Mouse (Mus musculus) frontal cortex, postnatal 25 days (tissue): Measurements from ENCODE around the gene Acsm1.
"Not testable (repeated sequence)": the region's sequence is repeated elsewhere in the genome, so short reads cannot be mapped to it uniquely, and the experiment has no call there.

Source experiments
- DNase-seq, 2 experiments: peaks; one replicate each; pipeline ENCODE4 v3.0.0; 2022; ENCODE audit warnings: low spot score in 2 of 2

Acsm1 gene

DNA sequence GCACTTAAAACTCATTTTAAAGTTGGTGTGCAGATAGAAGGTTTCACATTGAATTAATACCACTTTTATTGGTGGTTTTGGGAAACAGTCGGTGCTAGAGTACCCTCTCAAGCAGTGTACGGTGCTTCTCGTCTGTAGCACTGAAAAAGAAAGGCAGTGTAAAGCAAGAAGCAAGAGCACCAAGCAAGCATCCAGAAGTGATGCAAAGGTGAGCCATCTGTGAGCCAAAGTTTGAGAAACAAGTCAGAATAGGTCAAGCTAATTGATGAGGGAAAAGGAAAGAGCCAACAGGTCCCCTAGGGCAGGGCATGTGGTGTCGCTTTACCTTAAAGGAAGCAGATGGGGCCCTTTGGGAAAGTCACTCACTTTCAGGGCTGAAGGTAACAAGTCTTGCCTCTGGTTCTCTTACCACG is at the start of gene Acsm1:
Acsm1 (plus strand) TSS at position 363 of the 413 bp plus-strand sequence.
- no peak for DNase-seq

DNA sequence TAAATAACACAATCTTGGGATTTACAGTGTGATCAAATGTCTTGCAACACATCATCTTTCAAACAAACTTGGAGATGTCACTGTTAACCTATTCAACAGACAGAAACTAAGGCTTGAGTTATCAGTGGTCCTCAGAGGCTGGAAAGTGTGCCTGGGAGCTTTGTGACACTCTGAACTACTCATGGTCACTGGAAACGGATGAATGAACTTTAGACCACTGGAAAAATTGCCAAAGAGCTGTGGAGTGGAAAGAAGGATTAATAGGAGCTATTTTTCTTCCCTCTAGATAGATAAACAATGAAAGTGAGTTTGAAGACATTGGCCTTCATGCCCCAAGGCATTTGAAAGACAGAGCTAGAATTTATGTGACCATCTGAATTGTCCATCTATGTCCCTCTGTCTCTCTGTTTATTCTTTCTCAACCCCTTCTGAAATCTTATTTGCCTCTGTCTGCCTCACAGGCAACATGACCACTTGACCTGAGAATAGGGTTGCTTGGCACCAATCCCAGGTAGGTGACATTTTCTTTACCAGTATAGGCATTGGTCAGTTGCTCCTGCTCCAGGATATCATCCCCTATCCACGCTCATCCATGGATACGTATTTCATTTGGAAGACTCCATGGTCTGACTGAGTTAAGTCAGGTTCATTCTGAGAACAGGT is 46.9 kb upstream of the Acsm1 start:
- no peak for DNase-seq

DNA sequence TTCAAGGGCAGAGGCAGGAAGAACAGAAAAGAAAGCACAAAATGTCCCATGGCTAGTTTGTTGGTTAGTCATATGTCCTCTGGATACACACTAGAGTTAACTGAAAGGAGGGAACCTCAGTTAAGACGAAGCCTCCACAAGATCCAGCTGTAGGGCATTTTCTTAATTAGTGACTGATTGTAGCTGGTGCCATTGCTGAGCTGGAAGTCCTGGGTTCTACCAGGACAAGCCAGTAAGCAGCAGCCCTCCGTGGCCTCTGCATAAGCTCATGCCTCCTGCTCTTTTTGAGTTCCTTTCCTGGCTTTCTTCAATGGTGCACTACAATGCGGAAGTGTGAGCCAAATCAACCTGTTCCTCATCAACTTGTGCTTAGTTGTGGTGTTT is 46.4 kb upstream of the Acsm1 start:
- no peak for DNase-seq

DNA sequence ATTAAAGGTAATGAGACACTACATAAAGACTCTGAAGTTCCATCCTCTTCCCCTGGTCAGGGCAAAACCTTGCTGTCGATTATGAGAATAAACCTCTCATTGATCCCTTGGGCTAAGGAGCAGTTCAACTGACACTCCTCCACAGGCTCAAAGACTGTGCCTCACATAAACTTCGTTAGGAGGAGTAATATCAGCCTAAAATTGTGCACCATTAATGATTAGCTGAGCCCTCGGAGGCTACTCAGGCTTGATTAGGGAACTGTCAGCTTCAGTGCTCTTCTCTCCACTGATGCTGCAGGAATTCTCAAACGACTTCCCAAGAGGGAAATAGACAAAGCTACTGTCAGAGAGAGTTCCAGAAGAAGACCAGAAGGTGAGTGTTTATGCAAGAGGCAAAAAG is 45.4 kb upstream of the Acsm1 start:
- DNase-seq = no peak

DNA sequence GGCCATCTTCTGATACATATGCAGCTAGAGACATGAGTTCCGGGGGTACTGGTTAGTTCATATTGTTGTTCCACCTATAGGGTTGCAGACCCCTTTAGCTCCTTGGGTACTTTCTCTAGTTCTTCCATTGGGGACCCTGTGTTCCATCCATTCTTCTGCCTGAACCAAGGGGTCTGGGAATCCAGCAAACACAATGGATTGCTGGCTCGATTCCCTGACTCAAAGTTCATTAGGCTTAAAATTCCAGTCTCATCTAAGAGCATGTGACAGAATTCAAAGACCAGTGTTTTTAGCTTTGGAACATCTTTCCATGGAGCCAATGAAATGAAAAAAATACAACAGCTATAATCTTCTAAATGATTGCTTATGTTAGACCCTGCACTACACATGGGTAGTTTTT is 44.4 kb upstream of the Acsm1 start:
- not testable (repeated sequence) for DNase-seq

DNA sequence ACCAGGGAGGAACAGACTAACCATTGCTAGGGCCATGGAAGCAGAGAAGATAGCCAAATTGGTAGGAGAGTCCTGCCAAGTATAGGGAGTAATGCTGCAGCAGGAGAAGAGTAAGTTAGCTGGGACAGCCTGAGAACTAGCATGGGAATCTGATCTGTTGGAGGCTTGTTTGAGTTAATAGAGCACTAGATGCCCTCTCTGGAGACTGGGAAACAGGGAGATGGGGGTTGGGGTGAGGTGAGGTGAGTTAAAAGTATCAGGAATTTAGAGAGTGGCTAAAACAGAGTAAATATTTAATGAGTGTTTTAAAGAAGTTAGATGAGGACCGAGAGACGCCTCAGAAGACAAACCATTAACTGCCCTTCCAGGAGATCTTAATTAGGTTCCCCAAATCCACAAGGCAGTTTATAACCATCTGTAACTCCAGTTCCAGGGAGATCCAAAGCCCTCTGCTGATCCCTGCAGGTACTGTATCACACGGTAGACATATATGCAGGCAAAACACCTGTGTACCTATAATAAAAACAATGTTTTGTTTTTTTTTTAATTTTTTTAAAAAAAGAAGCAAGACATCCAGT is 12.2 kb upstream of the Acsm1 start:
- no peak for DNase-seq

DNA sequence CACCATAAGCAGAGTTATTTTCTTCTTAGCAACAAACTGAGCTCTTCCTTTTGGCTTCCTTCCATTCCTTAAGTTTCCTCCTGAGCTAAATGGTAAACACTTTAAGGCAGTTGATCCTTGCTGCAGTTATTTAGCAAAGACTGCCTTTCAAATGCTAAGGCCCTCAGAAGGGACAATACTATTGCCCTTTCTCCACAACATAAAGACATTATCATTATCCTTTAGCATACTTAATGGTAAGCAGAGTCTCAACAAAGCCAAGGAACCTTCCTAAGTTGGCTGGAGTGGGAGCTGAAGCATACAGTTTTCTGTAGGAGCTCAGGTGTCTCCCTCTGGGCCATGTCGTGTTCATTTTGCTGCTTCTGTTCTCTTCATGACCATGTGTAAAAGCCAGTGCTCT is 11.5 kb upstream of the Acsm1 start:
- no peak for DNase-seq

DNA sequence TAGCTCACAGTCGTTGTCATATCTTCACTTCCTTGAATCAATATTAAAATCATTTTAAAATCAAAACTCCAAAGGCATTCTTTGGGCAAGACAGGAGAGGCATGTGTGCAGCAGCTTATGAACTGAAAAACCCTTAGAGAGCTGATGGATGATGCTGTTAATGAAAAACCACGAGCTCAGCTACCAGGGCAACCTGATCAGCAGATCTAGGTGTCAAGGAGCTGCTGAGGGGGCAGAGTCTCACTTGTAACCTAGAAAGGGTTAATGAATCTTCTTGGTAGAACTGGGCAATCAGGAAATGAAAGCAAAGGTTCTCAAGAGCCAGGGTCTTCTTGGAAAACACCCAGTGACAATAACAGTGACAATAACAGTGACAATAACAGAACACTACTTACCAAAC is 10.3 kb upstream of the Acsm1 start:
- DNase-seq = no peak

DNA sequence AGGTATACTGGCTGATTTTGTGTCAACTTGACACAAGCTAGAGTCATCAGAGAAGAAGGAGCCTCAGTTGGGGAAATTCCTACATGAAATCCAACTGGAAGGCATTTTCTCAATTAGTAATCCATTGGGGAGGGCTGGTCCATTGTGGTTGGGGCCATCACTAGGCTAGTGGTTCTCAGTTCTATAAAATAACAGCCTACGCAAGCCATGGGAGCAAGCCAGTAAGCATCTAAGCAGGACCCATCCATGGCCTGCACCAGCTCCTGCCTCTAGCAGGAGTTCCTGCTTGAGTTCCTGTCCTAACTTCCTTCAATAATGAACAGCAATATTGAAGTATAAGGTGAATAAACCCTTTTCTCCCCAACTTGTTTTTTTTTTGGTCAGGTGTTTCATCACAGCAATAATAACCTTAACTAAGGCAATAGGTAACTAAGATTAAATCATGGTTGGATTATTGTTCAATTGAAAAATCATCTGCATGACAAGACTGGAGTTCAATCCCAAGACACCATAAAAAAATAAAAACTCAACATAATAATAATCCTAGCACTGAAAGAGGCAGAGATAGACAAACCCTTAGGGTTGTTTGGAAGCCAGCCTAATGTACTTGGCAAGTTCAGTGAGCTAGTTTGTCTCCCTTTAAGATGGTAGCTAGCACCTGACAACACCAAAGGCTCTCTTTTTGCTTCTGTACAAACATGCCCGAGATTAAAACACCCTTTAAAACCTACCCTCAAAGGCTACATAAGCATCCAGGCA is 5.5 kb upstream of the Acsm1 start:
- no peak for DNase-seq

DNA sequence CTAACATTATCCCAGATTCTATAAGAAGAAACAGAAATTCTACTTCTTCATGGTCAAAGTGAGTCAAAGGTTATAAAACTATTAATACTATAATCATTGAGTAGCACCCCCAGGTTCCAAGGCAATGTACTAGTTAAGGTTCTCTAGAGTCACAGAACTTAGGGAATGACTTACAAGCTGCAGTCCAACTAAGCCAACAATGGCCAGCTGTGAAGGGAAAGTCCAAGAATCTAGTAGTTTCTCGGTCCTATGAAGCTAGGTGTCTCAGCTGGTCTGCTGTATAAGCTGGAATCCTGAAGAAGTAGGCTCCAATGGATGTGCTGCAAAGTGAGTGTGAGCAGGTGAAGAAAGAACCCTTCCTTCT is 4.9 kb upstream of the Acsm1 start:
- DNase-seq = no peak

DNA sequence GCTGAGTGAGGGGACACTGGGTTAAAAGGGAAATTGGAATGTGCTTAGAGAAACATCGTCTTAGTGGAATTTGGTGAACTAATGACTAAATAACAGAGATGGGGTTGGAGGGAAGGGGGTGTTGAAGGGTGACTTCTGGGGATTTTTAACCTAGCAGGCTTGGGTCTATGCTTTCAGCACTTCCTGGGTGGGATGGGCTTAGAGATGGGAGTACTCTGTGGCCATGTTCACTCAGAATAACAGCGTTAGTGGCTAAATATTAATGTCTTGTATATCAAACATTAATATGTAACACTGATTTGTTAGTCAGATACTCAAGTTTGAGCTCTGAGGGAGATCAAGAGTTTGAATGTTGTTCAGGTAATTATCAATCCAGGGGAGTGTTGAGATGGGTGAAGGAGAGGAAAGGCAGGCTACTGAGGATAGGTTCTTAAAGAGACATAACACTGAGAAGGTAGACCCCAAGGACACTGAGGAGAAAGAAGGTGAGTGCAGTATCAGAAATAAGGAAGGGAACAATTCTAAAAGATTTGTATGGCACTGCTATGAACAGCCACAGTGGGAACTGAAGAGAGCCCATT is 1.8 kb upstream of the Acsm1 start:
- DNase-seq = no peak

DNA sequence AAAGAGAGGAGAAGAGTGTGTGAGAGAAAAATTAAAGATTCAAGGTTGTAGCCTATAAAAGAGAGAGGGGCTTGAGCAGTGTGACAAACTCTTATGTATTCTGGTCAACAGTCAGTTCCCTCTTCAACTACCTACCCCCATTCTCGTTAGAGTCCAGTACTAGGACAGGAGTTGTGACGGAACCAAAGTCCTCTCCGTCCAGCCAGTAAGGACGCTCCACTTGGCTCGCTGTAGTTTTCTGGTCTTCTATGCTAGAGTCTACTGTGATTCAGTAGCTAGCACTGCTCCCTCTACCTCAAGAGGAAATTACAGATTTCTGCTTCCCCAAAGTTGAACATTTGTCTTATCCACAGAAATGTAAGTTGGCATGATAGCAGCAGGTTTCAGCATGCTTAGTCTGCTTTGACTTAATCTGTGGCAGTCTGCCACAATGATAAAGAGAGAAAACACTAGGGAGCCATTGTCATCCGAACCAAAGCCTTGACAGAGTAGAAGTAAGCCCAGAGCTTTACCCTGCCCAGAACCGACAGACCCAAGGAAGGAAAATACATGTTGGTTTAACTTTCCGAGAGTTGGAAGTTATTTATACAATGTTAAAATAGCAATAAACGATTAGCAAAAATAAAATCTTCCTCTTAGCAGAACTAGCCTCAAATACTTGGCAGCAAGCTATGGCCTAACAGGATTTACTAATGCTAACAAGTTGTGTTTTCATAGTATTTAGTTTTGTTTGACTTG is 731 bp upstream of the Acsm1 start:
- no peak for DNase-seq

DNA sequence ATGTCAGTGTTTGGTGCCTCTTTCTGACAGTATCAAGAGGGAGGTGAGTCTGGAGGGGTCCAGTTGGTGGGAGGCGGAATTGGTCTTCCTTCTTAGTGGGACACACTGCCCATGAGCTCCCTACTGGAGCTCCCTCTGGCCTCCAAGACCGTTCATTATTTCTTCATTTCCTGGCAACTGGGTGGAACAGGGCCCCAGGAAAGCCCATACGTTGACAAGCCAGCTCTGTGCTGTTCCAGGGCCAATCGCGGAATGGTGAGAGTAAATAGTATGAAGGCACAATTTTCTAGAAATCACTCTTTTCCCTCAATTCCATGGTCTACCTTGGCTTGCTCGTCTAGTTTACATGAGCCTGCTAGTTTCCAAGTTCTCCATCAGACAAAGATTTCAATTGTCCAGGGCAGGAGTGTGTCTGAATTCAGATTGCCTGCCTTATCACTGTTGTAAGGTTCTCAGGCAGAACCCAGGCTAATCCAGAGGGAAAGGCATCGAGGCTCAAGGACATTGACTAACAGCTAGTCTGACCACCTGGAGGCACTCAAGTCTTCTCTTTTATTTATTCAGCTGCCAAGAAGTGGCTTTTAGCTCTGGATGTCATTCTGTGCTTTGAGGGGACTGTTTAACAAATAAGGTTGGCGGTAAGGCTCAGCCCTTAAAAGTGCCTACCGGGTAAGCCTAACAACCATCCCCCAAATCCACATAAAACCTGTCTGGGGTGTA is 1.1 kb downstream of the Acsm1 start:
- no peak for DNase-seq

DNA sequence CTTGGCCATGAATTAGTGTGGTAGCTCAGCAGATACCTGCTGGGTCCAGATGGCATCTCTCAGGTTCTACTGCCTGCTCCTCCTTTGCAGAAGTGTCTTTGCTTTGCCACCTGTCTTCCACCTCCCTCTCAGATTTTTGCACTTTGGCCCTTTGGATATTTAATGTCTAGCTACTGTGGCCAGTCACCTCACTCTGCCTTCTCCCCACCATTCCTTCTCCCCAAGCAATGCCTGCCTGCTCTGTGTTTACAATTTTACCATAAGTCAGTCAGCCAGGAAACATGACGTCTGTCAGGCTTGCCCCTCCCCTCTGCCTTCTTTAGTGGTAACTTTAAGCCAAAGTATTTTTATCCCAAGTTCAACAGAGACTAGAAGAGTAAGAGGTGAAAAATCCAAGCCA is 9.7 kb downstream of the Acsm1 start:
- no peak for DNase-seq

DNA sequence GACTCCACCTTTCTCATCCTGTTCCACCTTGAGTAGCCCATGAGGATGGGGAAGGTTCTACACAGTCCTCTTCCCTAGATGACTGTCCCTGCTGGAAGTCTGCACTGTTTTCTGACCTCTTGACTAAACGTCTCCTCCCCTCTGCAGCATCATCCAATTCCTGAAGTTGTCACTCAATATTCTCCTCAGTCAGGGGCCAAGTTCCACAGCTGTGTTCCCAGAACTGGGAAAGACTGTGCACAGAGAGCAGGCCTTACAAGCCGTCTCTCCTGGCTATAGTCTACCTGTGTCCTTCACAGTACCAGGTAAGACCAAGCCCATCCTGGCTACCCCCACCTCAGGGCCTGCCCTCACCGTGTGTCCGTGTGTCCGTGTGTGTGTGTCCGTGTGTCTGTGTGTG is 10.8 kb downstream of the Acsm1 start:
- DNase-seq = no peak

DNA sequence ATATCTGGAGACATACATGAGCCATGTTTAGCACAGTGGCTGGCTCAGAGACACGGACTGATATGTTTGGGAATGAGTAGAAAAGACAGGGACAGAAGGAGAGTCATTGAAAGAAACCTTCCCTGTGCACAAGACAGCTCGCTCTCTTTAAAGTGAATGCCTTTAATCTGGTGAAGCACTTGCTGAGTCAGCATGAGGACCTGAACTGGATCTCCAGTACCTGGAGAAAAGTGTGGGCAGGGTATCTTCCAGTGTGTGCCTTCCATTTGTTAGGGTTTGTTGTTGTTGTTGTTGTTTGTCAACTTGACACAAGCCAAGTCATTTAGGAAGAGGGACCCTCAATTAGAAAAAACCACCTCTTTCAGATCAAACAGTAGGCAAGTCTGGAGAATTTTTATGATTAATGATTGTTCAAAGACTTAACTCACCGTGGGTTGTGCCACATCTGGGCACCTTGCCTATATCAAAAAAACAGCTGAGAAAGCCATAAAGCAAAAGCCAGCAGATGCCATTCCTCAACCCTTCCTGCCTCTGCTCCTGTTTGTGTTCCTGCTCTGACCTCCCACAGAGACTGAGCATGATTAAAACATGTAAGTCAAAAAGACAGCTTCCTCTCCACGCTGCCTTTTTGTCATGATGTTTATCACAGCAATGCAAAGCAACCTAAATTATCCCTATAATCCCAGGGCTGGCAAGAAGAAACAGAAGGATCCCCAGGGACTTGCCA is 11.5 kb downstream of the Acsm1 start:
- DNase-seq = no peak

DNA sequence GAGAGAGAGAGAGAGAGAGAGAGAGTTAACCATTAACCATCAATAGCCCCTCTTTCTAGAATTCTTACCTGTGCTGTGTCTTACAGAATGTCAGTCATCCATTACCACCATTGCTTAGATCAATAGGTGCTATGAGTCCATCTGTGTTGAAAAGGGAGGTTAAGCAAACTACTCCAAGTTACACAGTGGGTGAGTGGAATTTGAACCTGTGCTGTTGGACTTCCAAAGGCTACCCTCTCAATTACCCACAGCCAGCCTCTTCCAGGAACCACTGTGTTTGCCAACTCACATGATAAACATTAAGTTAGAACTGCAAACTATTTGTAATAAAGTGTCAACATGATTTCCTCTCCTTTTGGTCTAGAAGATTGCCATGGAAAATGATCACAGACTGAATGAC is 13.3 kb downstream of the Acsm1 start:
- no peak for DNase-seq

DNA sequence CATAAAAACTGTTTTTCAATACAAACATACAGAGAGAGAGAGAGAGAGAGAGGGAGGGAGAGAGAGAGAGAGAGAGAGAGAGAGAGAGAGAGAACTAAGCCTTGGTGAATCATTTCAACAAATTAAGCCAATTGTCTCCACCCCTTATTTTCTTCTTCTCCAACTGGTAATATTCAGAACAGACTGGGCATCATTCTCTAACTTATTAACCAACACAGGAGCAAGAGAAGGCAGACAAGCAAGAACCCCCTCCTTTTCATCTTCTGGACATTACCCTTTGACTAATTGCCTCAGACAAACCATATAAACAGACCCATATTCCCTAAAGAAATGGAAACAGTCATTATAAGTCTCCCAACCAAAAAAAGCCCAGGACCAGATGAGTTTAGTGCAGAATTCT is 31.9 kb downstream of the Acsm1 start:
- DNase-seq = no peak

DNA sequence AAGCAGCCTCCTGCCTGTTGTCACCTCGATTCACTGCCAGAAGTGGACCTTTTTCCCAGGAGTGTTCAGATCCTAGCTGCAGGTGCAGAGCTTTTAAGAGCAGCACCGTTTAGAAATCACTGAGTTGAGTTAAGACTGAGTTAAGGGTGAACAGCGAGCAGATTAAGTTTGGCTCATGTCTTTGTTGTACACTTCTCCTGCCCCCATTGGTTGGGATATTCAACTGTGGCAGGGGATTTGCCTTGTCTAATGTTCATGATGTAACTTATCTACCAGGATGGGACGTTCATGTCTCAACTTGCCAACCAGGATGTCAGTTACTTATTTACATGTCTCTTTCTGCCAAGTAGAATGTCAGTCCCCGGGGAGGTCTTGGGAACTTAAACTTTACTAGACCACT is 35.5 kb downstream of the Acsm1 start:
- no peak for DNase-seq

DNA sequence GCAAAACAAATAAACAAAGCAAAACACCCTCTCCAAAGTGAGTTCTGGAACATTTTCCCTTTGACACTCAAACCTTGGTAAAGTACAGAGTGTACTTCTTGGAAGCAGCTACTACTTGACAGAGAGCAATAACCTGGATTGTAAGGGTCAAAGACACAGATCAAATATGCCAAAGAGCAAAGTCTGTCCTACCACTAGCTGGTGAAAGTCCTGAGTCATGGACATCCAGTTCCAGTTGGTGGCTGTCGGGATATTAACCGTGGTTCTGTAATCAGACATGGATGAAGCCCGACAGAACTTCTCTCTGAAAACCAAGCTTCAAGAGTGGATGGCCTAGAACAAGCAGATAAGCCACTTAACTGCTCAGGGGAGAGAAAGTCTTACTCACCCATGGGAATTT is 61.1 kb downstream of the Acsm1 start:
- no peak for DNase-seq

DNA sequence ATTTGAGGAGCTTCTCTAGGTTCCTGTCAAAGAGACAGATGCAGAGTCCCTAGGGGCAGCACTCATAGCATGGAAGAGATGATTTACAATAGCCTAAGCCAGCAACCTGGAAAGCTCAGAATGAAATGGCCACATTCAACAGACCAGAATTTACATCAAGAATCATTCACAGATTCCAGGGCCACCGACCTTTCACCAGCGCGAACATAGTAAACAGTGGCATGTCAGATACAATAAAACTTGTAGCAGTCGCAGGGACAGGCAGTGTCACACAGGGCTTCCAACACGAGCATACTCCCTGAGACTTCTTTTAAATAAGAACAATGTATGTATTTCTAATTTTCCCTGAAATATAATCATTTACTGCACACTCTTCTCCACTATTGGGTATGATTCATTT is 63.6 kb downstream of the Acsm1 start:
- DNase-seq = no peak
